Mouse (Mus musculus) large intestine, adult 2 months (tissue): ENCODE data around the gene Vasn. TPM values are rescaled to one million over a fixed set of nuclear protein-coding genes. Genes with fewer than 3 reads are reported as not detected.
A peak's percentile ranks its signal among the peaks of the same experiment; 100 is the strongest.

ENCODE experiments used
- DNase-seq: peaks from one replicate; pipeline ENCODE4 v3.0.0-alpha.2; 2012; ENCODE audit warnings: low read depth, low spot score
- WGBS: fragments of 180-500 bp; shearing (Covaris S2); methylation state at CpG from one replicate; pipeline ENCODE4 v1.1.7; 2018; 5-methylcytosine and 5-hydroxymethylcytosine counted together
- polyA plus RNA-seq: library from polyadenylated mRNA; depleted of rRNA; stranded (reverse); fragments of >200 nt; gene quantifications from 2 replicates; pipeline ENCODE4 v1.2.3, GENCODE M21; 2012; rRNA removed

Gene Vasn
- 5.3 and 5.5 TPM in 2 replicates for polyA plus RNA-seq

GRCm38 (mm10) chr16:4639831-4640237, at the start of gene Vasn, which contains the start of gene Dnaja3:
TSS of gene Vasn (plus strand) at chr16:4639941.
TSS of gene Dnaja3 (plus strand) at chr16:4639989.
- peak; percentile 67 for DNase-seq
- WGBS, result 5% methylated on average over 22 of the region's 22 CpGs

GRCm38 (mm10) chr16:4590236-4590635, 49.5 kb upstream of the Vasn start:
- DNase-seq, result no peak
- 96% methylated on average over 9 of the region's 9 CpGs for WGBS

GRCm38 (mm10) chr16:4592909-4593875, 46.5 kb upstream of the Vasn start:
- WGBS, result 13% methylated on average over 32 of the region's 32 CpGs
- no peak for DNase-seq

- DNase-seq, result no peak
- 8% methylated on average over 33 of the region's 74 CpGs for WGBS
Observed at GRCm38 (mm10) chr16:4593971-4594813, 45.5 kb upstream of the Vasn start, which contains the start of gene Glis2. TSS of gene Glis2 (plus strand) at chr16:4594713.

GRCm38 (mm10) chr16:4594814-4595526, 44.8 kb upstream of the Vasn start:
- DNase-seq, result no peak
- WGBS, result under 1% methylated on average over 49 of the region's 52 CpGs

GRCm38 (mm10) chr16:4595527-4595963, 44.2 kb upstream of the Vasn start:
- DNase-seq, result no peak
- WGBS, result 14% methylated on average over 5 of the region's 5 CpGs

- 52% methylated on average over 3 of the region's 3 CpGs for WGBS
- DNase-seq, result no peak
Observed at GRCm38 (mm10) chr16:4596141-4596728, 43.5 kb upstream of the Vasn start.

GRCm38 (mm10) chr16:4596836-4597235, 42.9 kb upstream of the Vasn start:
- no peak for DNase-seq
- WGBS, result 53% methylated on average over 2 of the region's 2 CpGs

- no peak for DNase-seq
- 65% methylated on average over 7 of the region's 7 CpGs for WGBS
Observed at GRCm38 (mm10) chr16:4597296-4597695, 42.4 kb upstream of the Vasn start.

GRCm38 (mm10) chr16:4598041-4598440, 41.7 kb upstream of the Vasn start:
- 80% methylated on average over 5 of the region's 5 CpGs for WGBS
- no peak for DNase-seq

GRCm38 (mm10) chr16:4598891-4599543, 40.7 kb upstream of the Vasn start:
- DNase-seq, result no peak
- 50% methylated on average over 6 of the region's 6 CpGs for WGBS

- no peak for DNase-seq
- WGBS, result 88% methylated on average over 3 of the region's 3 CpGs
Observed at GRCm38 (mm10) chr16:4599616-4600015, 40.1 kb upstream of the Vasn start.

GRCm38 (mm10) chr16:4600701-4601310, 38.9 kb upstream of the Vasn start:
- WGBS, result 86% methylated on average over 9 of the region's 9 CpGs
- no peak for DNase-seq

- DNase-seq, result no peak
- WGBS, result 24% methylated on average over 3 of the region's 3 CpGs
Observed at GRCm38 (mm10) chr16:4602189-4602588, 37.6 kb upstream of the Vasn start.

- no peak for DNase-seq
- 62% methylated on average over 7 of the region's 7 CpGs for WGBS
Observed at GRCm38 (mm10) chr16:4602766-4603452, 36.8 kb upstream of the Vasn start.

GRCm38 (mm10) chr16:4603453-4603837, 36.3 kb upstream of the Vasn start:
- 75% methylated on average over 1 of the region's 1 CpGs for WGBS
- DNase-seq, result no peak

- 65% methylated on average over 11 of the region's 11 CpGs for WGBS
- no peak for DNase-seq
Observed at GRCm38 (mm10) chr16:4604293-4604837, 35.4 kb upstream of the Vasn start.
